Mouse (Mus musculus): Measurements from ENCODE around the gene Nisch. TPM values are rescaled to one million over a fixed set of nuclear protein-coding genes. Genes with fewer than 3 reads are reported as not detected.

Gene Nisch
- polyA plus RNA-seq, 1 experiment from 2014 or later = 407 TPM

DNA sequence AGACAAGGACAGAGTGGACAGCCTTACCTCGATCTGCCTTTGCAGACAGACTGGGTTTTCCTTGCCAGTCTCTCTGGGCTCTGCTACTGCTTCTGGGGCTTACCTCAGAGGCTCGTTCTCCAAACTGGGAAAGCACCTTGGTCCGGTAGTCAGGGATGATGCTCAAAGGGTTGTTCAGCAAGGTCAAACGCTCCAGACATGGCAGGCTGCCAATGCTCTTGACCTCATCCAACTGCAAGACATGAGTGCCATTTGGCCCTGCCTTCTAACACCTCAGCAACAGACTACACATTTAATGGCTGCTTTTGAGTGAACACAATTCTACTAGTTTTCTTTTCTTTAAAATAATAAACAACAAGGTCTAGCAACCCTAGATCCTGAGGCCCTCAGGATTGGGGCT is 30.1 kb downstream of the Nisch start:
- no peak overlapping the region for H3K27ac ChIP-seq (replicated peaks)
- H3K36me3 ChIP-seq = peaks cover 99% of the 10 kb centered on the region
- no peak for ATAC-seq (ENCODE audit: insufficient number of reproducible peaks, low FRiP score, low TSS enrichment, low read depth)
- WGBS = 83% methylated on average over 4 of the region's 4 CpGs
- no peaks in the 10 kb centered on the region for H3K9me3 ChIP-seq (replicated peaks)
- no peak overlapping the region for H3K4me3 ChIP-seq (replicated peaks)
- no peaks in the 10 kb centered on the region for H3K4me1 ChIP-seq
- no peak overlapping the region for H3K9ac ChIP-seq
- no peak overlapping the region for H3K4me2 ChIP-seq (replicated peaks)
- H3K27me3 ChIP-seq = no peaks in the 10 kb centered on the region

GRCm38 (mm10) chr14:31184195-31184594 is 32.6 kb downstream of the Nisch start:
- Histone ChIP-seq H3K4me2 (replicated peaks) (no peak overlapping the region), H3K4me3 (replicated peaks) (no peak overlapping the region), H3K27ac (replicated peaks) (no peak overlapping the region), H3K9ac (no peak overlapping the region), H3K4me1 (no peaks in the 10 kb centered on the region), H3K36me3 (peaks cover 98% of the 10 kb centered on the region), H3K27me3 (no peaks in the 10 kb centered on the region), H3K9me3 (replicated peaks) (no peaks in the 10 kb centered on the region)
- 88% methylated on average over 12 of the region's 12 CpGs for WGBS
- ATAC-seq (ENCODE audit: insufficient number of reproducible peaks, low FRiP score, low TSS enrichment, low read depth) = no peak

DNA sequence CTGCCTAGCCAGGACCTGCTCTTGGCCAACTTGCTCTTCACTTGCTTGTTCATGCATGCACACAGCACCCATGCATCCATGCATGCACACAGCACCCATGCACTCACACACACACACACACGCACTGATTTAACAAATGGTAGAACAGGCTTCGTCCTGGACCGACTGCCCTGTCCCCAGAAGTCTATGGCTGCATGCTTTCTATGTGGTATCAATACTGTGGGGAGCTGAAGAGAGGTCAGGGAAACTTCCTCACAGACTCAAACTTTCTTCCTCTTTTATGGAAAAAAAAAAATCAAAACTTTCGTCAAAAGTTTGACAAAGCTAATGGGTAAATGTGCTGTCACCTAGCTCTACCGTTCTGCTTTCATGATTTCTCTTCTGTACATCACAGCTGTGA is 33.2 kb downstream of the Nisch start:
- Histone ChIP-seq H3K4me1 (no peaks in the 10 kb centered on the region), H3K4me3 (replicated peaks) (no peak overlapping the region), H3K27me3 (no peaks in the 10 kb centered on the region), H3K4me2 (replicated peaks) (no peak overlapping the region), H3K9me3 (replicated peaks) (no peaks in the 10 kb centered on the region), H3K27ac (replicated peaks) (no peak overlapping the region), H3K36me3 (peaks cover 98% of the 10 kb centered on the region), H3K9ac (no peak overlapping the region)
- 84% methylated on average over 5 of the region's 5 CpGs for WGBS
- ATAC-seq (ENCODE audit: insufficient number of reproducible peaks, low FRiP score, low TSS enrichment, low read depth) = no peak

DNA sequence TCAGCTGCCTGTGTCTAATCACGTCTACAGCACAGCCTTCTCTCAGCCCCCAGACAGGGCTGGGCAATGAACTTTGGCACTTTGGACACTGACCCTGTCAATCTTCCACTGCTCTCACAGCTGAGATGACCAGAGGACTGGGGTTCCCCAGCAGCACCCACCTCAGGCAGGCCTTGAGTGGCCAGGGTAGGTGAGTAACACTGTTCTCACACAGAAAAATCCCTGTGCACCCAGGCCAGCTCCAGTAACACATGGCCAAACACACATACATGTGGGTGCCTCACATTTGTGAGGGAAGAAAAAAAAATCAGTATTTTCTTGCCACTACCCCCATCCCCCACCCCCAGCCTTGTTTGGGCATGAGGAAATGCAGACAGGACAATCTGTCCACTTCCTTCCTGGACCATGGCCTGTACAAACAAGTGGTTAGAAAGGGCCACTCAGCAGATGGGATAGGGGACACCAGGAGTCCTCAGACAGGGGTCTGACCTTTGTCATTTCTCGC is 33.9 kb downstream of the Nisch start:
- H3K9me3 ChIP-seq (replicated peaks) = no peaks in the 10 kb centered on the region
- no peak overlapping the region for H3K4me2 ChIP-seq (replicated peaks)
- H3K27me3 ChIP-seq = no peaks in the 10 kb centered on the region
- H3K27ac ChIP-seq (replicated peaks) = no peak overlapping the region
- peaks cover 96% of the 10 kb centered on the region for H3K36me3 ChIP-seq
- 74% methylated on average over 2 of the region's 2 CpGs for WGBS
- H3K9ac ChIP-seq = no peak overlapping the region
- H3K4me1 ChIP-seq = no peaks in the 10 kb centered on the region
- no peak for ATAC-seq (ENCODE audit: insufficient number of reproducible peaks, low FRiP score, low TSS enrichment, low read depth)
- no peak overlapping the region for H3K4me3 ChIP-seq (replicated peaks)

DNA sequence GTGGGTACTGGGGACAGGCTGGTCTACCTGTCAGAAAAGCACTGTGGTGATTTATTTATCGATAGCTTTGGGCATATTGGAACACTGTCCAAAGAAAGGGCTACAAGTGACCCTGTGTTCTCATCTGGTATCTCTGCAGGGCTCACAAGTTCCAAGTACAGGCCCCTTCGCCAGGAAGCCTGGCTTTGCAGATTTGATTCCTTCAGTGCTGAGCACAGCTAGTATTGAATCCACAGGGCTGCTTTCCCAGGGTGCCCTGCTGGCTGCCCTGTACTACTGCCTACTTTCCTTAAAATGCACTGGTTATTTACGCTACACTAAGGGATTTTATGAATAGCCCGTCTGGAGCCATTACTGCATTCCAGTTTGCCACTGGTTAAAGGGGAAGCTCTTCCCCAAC is 35.2 kb downstream of the Nisch start:
- H3K4me1 ChIP-seq = no peaks in the 10 kb centered on the region
- ATAC-seq (ENCODE audit: insufficient number of reproducible peaks, low FRiP score, low TSS enrichment, low read depth) = no peak
- H3K27ac ChIP-seq (replicated peaks) = no peak overlapping the region
- no peaks in the 10 kb centered on the region for H3K27me3 ChIP-seq
- H3K9ac ChIP-seq = no peak overlapping the region
- peaks cover 96% of the 10 kb centered on the region for H3K36me3 ChIP-seq
- no peak overlapping the region for H3K4me2 ChIP-seq (replicated peaks)
- no peak overlapping the region for H3K4me3 ChIP-seq (replicated peaks)
- WGBS = 83% methylated on average over 4 of the region's 4 CpGs
- H3K9me3 ChIP-seq (replicated peaks) = no peaks in the 10 kb centered on the region

GRCm38 (mm10) chr14:31179677-31180365 is 36.9 kb downstream of the Nisch start:
- Histone ChIP-seq H3K9me3 (replicated peaks) (no peaks in the 10 kb centered on the region), H3K4me3 (replicated peaks) (no peak overlapping the region), H3K4me1 (no peaks in the 10 kb centered on the region), H3K36me3 (peaks cover 97% of the 10 kb centered on the region), H3K27me3 (no peaks in the 10 kb centered on the region), H3K27ac (replicated peaks) (no peak overlapping the region), H3K9ac (no peak overlapping the region), H3K4me2 (replicated peaks) (no peak overlapping the region)
- 94% methylated on average over 12 of the region's 12 CpGs for WGBS
- no peak for ATAC-seq (ENCODE audit: insufficient number of reproducible peaks, low FRiP score, low TSS enrichment, low read depth)

- no peak overlapping the region for H3K4me2 ChIP-seq (replicated peaks)
- H3K9me3 ChIP-seq (replicated peaks) = no peaks in the 10 kb centered on the region
- no peak overlapping the region for H3K27ac ChIP-seq (replicated peaks)
- no peaks in the 10 kb centered on the region for H3K27me3 ChIP-seq
- no peak overlapping the region for H3K4me3 ChIP-seq (replicated peaks)
- 87% methylated on average over 5 of the region's 5 CpGs for whole genome bisulfite sequencing
- H3K9ac ChIP-seq = no peak overlapping the region
- H3K4me1 ChIP-seq = 0 out of 2 replicates have a peak, but pooled peaks cover 6% of the 10 kb centered on the region
- ATAC-seq (ENCODE audit: insufficient number of reproducible peaks, low FRiP score, low TSS enrichment, low read depth) = no peak
- peaks cover 97% of the 10 kb centered on the region for H3K36me3 ChIP-seq
Measured at GRCm38 (mm10) chr14:31177715-31178114, 39.0 kb downstream of the Nisch start.

GRCm38 (mm10) chr14:31177287-31177686 is 39.5 kb downstream of the Nisch start:
- Histone ChIP-seq H3K9ac (no peak overlapping the region), H3K4me1 (0 out of 2 replicates have a peak, but pooled peaks cover 6% of the 10 kb centered on the region), H3K36me3 (peaks cover 97% of the 10 kb centered on the region), H3K9me3 (replicated peaks) (no peaks in the 10 kb centered on the region), H3K27me3 (no peaks in the 10 kb centered on the region), H3K4me2 (replicated peaks) (no peak overlapping the region), H3K4me3 (replicated peaks) (no peak overlapping the region), H3K27ac (replicated peaks) (no peak overlapping the region)
- no peak for ATAC-seq (ENCODE audit: insufficient number of reproducible peaks, low FRiP score, low TSS enrichment, low read depth)
- 90% methylated on average over 16 of the region's 16 CpGs for WGBS

GRCm38 (mm10) chr14:31173537-31173936 is 43.2 kb downstream of the Nisch start:
- no peaks in the 10 kb centered on the region for H3K27me3 ChIP-seq
- no peak overlapping the region for H3K4me2 ChIP-seq (replicated peaks)
- no peak overlapping the region for H3K4me3 ChIP-seq (replicated peaks)
- no peaks in the 10 kb centered on the region for H3K9me3 ChIP-seq (replicated peaks)
- peaks cover 88% of the 10 kb centered on the region for H3K36me3 ChIP-seq
- no peak overlapping the region for H3K27ac ChIP-seq (replicated peaks)
- whole genome bisulfite sequencing = 85% methylated on average over 7 of the region's 7 CpGs
- H3K9ac ChIP-seq = no peak overlapping the region
- peaks cover 6% of the 10 kb centered on the region; the same call in 1 of the 2 replicates for H3K4me1 ChIP-seq
- no peak for ATAC-seq (ENCODE audit: insufficient number of reproducible peaks, low FRiP score, low TSS enrichment, low read depth)

DNA sequence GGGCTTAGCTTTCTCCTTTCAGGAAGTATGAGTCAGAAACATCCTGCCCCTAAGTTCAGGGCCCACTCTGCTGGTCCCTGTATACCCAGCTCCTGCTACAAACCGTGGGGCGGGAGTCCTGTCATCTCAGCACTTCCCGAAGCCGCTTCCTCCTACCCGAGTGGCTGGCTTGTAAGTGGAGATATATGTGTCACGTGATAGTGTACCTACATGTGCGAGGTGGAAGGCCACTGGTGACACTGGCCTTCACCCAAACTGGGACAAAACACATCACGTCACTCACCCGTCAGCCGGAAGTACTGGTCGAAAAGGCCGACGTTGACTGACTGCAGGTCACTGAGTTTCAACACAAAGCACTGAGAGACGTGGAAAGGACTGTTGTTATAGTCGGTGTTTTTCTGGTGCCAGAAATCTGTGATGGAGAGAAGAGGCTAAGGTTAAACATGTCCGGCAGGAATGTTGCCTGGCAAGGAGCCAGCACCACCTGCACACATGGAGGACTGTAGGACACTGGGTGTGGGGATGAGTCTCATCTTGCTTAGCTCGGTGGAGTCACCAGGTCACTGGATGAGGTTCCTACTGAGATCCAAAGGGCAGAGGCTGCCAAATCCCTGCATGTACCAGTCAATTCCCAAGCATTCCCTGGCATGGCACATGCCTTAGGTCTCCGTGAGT is 43.8 kb downstream of the Nisch start:
- no peaks in the 10 kb centered on the region for H3K9me3 ChIP-seq (replicated peaks)
- H3K27ac ChIP-seq (replicated peaks) = no peak overlapping the region
- 79% methylated on average over 18 of the region's 18 CpGs for WGBS
- H3K9ac ChIP-seq = no peak overlapping the region
- no peak overlapping the region for H3K4me3 ChIP-seq (replicated peaks)
- H3K4me2 ChIP-seq (replicated peaks) = no peak overlapping the region
- ATAC-seq (ENCODE audit: insufficient number of reproducible peaks, low FRiP score, low TSS enrichment, low read depth) = no peak
- H3K27me3 ChIP-seq = no peaks in the 10 kb centered on the region
- peaks cover 85% of the 10 kb centered on the region for H3K36me3 ChIP-seq
- peaks cover 6% of the 10 kb centered on the region for H3K4me1 ChIP-seq

DNA sequence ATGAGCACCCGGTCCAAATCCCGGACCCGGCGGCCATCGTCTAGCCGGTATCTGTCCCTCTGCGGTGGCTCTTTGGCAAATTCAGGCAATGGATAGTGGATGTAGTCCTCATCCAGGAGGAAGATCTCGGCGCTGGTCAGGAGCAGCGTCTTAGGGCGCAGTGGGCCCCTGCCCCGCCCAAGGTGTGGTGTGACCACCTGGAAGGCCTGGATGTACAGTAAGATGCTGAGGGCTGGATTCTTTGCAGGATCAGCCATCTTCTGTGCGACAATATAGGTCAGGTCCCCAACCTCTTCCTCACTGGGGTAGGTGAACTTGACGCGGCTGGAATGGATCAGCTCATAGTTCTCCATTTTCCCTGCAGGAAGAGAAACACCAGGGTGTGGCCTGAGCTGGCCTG is 44.9 kb downstream of the Nisch start:
- Histone ChIP-seq H3K4me3 (replicated peaks) (no peak overlapping the region), H3K4me1 (peaks cover 8% of the 10 kb centered on the region), H3K4me2 (replicated peaks) (no peak overlapping the region), H3K36me3 (peaks cover 74% of the 10 kb centered on the region), H3K27me3 (no peaks in the 10 kb centered on the region), H3K9me3 (replicated peaks) (no peaks in the 10 kb centered on the region), H3K9ac (no peak overlapping the region), H3K27ac (replicated peaks) (no peak overlapping the region)
- 94% methylated on average over 15 of the region's 15 CpGs for WGBS
- no peak for ATAC-seq (ENCODE audit: insufficient number of reproducible peaks, low FRiP score, low TSS enrichment, low read depth)

Data from embryonic facial prominence, embryonic 15.5 days (tissue).